Mouse (Mus musculus) kidney, postnatal 25 days (tissue): ENCODE measurements around the gene Chrnb4.
A peak's percentile ranks its signal among the peaks of the same experiment; 100 is the strongest.

ENCODE experiments used
- DNase-seq, 2 experiments: peaks; one replicate each; pipeline ENCODE4 v3.0.0; 2021; ENCODE audit warnings: mixed read lengths in 2 of 2

The Chrnb4 gene

DNA sequence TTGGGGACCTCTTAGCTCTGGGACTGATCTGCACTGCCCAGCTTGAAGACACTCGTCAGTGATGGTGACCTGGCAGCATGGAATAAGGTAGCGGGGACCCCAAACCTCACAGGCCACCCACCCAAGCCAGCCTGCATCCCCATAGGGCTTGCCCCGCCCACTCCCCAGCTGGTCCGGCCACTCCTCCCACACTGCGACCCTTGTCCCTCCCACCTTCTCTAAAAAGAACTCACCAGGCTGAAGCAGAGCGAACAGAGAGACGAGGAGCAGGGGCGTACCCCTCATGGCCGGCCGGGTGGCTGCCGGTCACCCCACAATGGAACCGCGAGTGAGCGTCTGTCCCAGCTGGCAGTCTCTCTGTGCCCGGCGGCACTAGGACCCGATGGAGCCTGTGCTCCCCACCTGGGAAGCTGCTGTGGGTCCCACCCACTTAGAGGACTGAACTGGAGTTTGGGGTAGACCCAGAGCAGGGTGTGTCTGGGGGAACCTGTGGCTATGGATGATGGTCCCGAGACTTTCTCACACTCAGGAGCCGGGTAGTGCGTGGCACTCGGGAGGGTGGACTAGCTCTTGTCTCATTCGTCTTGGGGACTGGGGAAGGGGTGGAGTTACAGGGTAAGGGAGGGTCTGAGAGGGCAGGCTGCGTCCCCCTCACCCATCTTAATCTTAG, at the start of gene Chrnb4:
Chrnb4 (minus strand) TSS at position 569 of the 670 bp plus-strand sequence.
- DNase-seq: no peak

DNA sequence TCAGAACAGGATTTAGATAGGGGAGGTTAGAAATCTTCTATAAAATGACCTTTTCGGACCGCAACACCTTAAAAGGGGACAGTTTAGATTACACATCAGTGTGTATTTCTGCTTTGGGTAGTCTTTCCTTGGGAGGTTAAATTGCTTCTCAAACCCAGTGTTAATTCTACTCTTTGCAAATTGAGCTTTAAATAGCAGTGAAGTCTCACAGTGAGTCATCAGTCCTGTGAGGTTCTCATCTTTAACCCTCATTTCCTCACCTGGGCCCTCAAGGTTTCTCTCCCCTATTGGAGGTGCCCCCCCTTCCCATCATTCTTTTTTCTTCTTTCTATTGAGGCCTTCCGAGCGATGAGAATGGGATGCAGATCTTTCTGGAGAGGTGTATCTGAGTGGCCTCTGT, 48.3 kb upstream of the Chrnb4 start:
- DNase-seq: no peak

DNA sequence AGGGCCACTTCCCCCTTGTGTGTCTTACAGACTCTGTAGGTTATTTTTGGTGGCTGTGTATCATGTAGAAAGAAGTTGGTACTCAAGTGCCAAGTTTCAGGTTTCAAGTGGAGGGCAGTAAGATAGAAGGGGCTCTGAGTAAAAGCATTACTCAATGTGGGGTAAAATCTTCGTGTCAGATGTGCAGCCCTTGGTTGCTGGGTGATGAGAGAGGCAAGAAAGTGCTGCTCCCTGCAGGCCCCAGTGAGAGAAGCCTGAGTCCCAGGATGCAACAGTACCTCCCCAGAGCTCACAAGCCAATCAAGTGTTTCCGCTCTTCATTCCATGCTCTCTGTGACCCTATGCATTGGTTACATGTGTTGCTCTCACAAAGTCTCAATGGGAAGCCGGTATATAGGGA, 47.5 kb upstream of the Chrnb4 start:
- no peak for DNase-seq

DNA sequence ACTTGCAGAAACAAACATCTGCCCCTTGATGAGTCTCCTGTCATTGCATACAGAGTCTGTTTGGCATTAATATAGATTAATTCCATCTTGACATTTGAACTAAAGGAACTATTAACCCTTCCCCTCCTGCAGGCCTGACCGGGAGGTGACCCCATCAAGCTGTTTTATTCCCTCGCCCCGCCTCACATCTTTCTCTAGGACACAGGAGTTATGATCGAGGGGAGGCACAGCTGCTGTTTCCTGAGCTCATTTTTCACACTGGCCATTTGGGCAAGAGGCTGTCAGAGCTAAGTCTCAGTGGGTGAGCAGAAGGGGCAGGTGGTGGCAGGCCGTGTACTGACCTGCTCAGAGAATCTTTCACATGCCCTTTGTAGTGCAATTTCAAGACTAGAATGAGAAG, 41.6 kb upstream of the Chrnb4 start:
- no peak for DNase-seq

DNA sequence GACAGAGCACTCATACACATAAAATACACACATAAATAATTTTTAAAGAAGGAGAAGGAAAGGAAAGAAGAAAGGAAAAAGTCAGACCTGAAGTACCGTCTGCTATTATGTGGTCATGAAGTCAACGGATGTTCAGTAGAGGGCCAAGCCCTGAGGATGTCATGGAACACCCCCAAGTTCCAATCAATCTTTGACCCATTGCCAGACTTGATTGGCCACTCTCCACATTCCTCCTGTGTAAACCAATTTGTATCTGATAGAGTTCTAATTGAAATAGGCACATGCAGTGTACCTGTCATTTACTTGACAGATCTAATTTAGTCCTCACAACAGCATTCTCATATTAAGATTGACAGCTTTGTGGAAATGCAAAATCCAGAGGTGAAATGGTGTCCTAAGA, 40.6 kb upstream of the Chrnb4 start:
- no peak for DNase-seq

DNA sequence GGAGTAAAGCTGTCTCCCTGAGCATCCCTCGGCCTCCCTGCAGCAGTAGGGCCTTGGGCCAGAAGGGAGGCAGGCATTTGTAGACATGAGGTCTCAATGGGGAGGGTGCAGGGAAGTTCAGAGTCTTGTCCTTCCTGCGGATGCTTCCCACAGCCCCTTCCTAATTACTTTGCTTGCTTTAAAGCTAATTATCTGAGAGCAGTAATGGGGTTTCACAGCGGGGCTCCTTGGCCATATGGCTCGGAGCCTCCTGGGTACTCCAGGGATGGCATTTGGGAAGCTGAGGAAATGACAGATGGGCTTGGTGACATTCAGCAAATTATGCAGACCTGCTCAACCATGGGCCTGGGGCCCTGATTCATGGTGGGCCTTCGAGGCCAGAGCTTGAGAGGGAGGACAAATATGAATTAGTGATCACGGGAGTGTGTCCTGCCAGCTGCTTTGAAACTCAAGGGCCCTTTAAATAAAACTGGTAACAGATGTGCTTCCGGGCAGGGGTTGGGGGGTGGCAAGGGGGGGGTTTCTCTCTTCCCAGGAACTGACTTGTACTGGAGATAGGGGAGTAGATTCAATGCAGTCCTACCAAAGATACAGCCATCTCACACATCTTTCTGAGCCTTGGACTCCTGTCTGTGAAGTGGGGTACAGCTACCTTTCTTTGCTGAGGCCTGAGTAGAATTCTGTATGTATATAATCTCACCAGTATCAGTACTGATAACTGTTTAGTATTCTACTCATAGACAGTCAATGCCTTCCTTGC, 34.8 kb upstream of the Chrnb4 start:
- DNase-seq: no peak

DNA sequence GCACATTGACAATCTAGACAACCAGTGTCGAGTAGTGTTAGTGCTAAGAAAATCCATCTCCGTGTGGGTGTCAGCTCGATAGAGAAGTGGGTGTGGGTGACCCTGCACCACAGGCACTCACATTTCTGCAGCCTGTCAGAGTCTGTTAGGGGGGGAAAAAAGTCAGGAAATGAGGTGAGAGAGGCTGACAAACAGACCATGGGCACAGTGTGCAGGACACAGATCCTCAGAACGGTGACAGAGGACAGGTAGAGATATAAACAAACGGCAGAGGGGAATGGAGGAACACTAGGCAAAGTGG, 19.3 kb upstream of the Chrnb4 start:
- no peak for DNase-seq

DNA sequence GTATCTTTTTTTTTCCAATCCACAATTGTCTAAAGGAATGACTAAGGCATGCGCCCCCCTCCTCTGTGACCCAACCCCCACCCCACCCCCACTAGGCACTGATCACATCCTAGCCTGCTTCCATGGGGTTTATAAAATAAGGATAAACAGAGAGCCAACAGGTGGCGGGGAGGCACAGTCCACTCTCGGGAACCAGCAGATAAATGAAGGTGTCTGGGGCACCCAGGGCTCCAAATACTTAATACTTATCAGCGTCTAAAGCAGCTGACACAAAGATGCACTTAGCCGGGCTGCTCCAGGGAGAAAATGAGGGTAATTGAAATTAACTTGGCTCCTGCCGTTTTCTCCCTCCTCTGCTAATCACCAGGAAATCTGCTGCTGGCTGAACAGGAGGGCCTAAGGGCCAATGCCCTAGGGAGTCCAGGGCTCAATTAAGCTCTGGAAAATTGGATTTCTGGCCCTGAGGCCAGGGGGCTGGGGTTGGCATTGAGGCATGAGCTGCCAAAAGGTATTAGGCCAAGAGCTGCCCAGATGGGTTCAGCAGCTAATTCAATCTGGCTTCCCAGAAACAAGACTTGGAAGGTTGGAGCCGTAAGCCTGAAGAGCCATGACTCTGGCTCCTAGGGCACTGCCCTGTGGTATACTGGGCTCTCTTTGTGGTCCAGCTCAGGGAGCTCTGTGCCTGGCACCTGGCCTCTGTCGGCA, 18.8 kb upstream of the Chrnb4 start:
- DNase-seq: no peak

DNA sequence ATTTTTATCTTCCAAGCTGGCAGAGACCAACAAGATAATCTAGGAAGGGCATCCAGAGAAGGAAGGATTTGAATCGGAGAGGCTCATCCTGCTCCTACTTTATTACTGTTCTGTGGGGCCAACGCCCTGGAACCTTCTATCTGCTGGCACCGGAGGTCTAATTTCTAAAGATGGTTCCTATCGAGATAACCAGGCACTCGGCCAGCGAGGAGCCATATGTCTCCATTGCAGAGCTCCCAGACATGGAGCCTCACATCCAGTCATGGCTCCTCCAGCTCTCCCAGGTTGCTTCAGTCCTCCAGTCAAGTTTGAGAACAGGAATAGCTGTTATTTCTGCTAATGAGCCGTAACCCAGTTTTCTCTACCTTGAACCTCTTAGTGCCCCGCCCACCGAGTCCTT, 16.7 kb upstream of the Chrnb4 start:
- no peak for DNase-seq

DNA sequence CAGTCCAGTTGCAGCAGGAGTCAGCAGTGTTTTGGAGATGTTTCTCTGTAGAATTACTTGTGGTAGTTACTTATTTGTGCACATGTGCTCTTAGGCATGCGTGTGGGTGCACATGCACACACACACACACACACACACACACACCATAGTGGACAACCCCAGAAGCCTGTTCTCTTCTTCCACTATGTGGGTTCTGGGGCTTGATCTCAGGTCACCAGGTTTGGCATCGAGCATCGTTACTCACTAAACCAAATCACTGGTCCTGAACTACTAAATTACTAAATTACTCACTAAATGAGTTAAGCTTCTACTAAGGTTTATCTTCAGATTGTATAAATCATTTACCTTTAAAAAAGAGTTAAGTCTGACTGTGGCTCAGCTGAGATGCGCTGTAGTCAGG, 9.5 kb upstream of the Chrnb4 start:
- peak; percentile 41 to 48 for DNase-seq

DNA sequence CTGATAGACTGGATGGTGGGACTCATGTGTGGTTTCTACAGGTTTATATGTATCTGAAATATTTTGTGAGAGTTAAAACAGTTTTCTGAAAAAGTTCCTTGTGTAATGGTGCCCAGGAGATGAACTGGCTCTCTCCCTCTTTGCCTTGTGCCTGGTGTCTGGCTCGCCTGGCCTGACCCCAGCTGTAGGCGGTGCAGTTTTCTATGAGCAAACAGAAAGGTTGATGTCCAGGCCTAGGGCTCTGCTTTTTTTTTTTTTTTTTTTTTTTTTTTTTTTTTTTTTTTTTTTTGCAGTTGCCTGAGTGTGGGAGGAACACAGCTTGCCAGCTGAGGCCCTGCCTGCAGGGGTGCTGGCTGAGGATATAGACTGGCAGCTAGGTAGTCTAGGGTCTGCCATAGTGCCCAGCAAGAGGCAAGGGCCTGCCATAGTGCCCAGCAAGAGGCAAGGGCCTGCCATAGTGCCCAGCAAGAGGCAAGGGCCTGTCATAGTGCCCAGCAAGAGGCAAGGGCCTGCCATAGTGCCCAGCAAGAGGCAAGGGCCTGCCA, 6.9 kb upstream of the Chrnb4 start:
- DNase-seq: peak in 1 of 2 experiments; percentile 44

DNA sequence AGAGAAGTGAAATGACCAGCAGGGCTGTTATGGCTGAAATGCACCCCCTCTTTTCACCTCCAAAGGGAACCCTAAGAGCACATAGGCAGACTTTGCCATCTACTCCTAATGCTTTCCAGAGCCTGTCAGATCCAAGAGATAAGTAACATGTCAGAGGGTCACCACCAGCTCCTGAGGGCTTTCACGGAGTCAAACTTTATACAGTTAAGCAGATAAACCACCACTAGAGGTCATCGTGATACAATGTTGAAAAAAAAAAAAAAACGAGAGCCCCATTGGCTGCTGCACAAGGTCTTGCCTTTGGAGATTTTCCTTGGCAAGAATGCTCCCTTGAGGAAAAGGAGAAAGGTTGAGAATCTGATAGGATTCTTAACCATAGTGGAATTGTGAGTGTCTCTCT, 1.8 kb downstream of the Chrnb4 start:
- DNase-seq: no peak

DNA sequence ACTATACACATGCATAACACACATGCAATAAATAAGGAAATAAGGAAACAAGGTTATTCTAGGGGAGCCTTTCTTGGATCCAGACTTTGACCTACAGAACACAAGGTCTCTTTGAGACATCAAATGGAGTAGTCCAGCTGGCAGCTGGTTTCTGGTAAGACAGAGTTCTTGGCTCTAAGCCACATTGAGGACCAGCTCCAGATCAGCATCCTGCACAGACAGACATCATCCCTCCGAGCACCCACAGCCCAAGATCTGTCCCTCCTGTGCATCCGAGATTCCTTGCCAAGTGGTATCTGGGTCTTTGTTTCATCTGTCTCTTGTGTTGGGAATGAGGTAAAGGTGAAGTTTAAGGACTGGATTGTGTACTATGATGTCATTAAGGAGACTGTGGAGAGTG, 3.6 kb downstream of the Chrnb4 start:
- DNase-seq: no peak

DNA sequence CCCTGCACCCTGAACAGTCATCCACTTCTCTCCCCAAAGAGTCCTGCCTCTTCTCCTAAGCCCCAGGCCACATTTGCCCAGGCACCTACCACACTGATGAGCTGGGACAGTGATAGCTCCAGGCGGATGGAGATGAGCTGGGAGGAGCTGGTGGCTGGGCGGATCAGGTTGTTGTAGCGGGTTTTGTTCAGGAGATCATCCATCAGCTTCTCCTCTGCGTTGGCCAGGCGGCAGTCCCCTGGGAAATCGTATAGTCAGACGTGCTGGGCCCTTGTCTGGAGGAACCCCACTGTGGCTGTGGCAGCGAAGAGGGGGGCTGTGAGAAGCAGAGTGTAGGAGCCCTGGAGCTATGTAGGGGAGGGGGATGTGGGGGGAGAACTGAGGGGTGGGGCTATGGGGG, 4.9 kb downstream of the Chrnb4 start:
- no peak for DNase-seq

DNA sequence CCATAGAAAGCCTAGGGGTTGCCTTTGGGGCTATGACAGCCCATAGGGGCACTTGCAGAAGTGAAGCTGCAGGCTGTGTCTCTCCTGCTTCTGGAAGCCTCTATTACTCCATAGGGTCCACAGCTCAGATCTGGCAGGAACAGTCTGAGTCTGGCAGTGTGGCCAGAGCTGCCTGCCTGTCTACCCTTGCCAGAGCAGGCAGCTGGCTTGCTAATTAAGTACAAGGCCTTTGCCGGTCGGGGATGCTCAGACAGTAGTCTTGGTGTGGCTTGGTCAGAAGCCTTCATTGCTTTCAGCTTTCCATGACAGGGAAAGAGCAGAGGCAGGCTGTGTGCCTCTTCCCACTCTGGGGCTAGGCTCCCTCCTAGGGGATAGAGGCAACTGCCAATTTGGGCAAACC, 7.2 kb downstream of the Chrnb4 start:
- no peak for DNase-seq

DNA sequence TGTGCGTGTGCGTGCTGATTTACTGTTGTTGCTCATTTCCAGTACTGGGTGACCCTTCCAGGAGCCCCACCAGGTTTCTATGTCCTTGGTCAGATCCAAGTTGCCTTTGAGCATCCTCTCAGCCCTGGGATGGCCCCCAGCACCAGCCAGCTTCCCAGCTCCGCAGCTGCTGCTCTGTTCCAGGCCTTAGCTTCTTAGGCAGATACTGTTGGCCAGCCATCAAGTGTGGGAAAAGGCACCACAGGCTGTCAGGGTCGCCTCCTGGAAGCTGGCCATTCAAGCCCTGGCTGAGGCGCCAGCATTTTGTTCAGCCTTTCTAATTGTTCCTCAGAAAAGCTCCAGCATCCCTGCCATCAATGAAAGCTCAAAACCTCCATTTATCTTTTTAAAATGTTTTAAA, 8.6 kb downstream of the Chrnb4 start:
- DNase-seq: no peak

DNA sequence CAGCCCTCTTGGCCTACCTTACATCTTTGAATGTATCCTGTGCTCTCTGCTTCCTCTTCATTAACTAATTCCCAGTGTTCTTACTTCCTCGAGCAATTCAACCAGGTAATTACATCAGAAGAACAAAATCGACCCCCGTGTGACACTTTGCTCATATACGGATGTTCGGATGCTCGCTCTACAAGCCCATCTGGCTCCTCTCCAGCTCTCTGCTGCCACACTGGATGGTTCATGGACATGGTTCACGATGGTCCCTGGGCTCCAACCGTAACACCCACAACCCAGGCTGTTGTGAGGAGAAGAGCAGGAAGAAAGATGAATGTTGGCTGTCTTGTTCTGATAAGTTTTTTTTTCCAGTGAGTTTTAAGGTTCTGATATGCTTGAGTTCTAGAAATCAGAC, 9.6 kb downstream of the Chrnb4 start:
- no peak for DNase-seq

DNA sequence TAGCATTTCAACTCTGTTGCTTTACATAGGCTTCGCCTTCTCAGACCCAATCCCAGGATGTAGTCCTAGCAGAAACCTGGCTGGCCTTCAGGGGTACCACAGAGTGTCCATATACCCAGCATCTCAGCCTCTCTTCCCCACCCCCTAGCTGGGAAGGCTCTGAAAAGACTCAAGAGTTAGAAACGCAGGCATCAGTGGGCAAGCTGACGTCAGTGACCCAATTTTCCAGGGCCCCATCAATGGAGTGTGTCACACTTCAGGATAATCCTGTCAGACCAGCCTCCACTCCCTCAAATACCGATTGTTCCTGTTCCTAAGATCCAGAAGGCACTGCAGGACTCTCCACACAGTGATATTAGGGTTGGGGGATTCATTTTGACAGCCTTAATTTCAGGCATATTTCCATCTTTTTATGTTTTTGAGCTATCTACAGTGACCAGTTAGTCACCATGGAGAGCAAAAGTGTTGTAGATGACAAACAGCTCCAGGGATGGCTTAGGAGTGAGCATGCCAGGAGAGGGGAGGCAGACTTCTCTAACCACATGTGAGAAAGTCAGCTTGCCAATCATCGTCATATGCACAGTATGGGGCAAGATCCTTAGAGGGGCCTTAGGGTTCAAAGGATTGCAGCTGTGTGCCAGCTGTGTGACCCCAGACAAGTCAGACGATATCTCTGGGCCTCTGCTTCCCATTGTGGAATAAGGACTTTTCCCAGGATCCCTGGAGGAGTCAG, 17.0 kb downstream of the Chrnb4 start:
- no peak for DNase-seq

DNA sequence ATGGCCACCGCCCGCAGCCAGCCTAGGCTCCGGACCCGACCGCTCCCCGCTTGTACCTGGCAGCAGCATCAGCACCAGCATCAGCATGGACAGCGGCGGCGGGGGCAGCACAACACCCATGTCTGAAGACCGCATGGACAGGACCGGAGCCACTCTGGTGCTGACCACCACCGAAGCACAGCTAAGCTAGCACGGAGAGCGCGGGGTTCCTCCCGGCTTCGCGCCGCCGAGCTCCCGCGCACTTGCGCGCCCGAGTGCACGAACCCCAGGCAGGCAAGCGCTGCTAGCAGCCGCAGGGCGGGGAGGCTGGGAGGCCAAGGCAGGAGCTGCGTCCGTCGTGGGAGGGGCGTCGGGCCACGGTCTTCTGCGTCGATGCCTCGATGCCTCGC, 22.3 kb downstream of the Chrnb4 start, which contains the start of gene Chrna3:
Chrna3 (minus strand) TSS at position 288 of the 389 bp plus-strand sequence.
- DNase-seq: peak in 1 of 2 experiments; percentile 38

DNA sequence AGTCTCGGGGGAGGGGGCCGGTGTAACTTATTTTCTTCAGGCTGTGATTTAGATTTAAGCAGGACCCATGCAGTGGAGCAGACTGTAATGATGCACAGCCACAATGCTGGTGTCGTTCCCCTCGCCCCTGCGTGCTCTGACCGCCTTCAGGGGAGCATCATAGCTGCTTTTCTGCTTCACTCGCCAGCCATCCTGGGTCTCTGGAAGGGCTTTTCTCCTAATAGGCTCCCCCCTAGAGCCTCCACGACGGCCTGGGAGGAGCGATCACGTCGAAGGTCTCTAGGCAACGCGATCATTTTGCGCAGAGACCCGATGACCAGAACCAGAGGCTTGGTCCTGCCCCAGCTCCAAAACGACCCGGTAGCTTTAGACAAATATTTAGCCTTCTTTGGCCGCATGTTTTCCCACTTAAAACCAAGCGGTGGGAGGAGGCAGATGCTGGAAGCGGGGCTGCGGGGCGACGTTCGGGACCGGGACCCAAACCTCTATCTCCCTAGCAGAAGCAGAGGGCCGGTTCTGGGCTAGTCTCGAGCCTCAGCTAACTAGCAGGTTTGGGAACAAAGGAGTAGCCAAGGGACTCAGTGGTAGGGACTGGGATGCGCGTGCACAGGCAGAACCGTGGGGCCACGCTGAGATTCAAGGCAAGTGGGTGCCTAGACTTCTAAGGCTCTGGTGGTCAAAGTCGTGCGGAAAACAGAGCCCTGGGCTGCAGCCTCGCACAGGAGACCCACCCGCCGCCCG, 22.9 kb downstream of the Chrnb4 start:
- DNase-seq: no peak

DNA sequence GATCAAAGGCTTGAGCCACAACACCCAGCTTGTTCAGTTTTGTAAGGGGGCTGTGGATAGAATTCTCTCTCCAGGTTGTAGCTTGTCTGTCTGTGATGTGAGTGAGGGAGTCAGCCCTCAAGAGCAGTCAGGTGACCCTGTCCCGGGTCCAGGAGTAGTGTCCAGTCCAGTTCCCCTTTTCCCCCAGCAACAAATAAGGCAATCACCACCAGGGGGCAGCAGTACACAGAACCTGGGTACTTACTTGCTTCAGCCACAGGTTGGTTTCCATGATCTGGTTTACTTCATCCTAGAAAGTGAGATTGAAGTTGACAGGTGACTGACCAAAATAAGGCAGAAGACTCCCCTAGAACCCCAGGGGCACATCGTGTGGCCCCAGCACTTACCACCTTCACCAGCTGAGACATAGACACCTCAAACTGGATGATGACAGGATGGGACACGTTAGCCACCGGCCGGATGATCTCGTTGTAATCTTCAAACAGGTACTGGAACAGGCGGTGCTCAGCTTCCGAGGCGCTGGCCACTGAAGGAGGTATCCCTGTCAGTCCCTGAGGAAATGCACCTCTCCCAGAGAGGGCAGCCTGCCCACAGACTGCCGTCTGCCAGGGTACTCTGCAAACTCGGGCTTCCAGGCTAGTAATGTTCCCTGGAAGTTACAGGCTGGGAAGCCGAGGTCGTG, 24.5 kb downstream of the Chrnb4 start:
- DNase-seq: peak; percentile 78 to 89

DNA sequence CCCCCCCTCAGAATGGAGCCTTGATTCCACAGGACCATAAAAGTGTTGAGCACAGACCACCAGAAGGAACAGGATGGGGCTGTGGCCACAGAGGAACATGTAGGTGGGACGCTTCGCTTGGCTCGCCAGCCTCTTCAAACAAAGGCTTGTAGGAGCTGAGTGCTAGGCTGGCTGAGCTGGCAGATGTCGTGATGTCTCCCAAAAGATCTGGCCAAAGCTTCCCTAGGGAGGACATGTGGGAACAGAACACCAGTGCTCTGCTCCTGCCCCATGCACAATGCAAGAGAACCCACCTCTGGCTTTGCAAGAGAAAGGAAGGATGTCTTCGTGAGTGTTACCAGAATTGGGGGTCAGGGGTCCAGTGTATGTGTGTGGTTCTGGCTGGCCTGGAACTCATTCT, 25.3 kb downstream of the Chrnb4 start:
- no peak for DNase-seq
